31 mouse cellular contexts compared by ENCODE assay signal in genomic region chr5:32395101-32395892, GRCm38 (mm10).
DNase-seq lines count a peak whose midpoint lies in the region; ATAC-seq and TF ChIP-seq lines count a peak whose summit lies in the region.
"Had no signal": no experiment of that assay in that cellular context is flagged by ENCODE, and none has a peak within 500 bp of the region (broad histone marks: within the 10 kb centered on the region; RNA-seq: fewer than 3 reads in every experiment).

No protein-coding gene starts in this region.

- no peak overlapping the region for H3K9ac ChIP-seq in heart, postnatal 0 days (replicated peaks; ENCODE audit: low read depth, low read length)
- H3K9ac ChIP-seq: forebrain, embryonic 12.5 days; forebrain, postnatal 0 days; kidney, embryonic 15.5 days; limb, embryonic 15.5 days; liver, embryonic 14.5 days; lung, embryonic 14.5 days; midbrain, embryonic 12.5 days; neural tube, embryonic 12.5 days had no signal

- H3K4me1 ChIP-seq in heart, embryonic 10.5 days: peaks cover 37% of the 10 kb centered on the region
- H3K4me1 ChIP-seq in kidney, adult 2 months (ENCODE audit: control insufficient read depth, insufficient read depth, low read length): no peaks in the 10 kb centered on the region
- H3K4me1 ChIP-seq in heart, postnatal 0 days (ENCODE audit: control insufficient read depth, insufficient read depth): peaks cover 24% of the 10 kb centered on the region
- H3K4me1 ChIP-seq: forebrain, embryonic 12.5 days; megakaryocyte, embryonic 14.5 days; midbrain, embryonic 12.5 days; neural tube, embryonic 12.5 days had no signal

- no peaks in the 10 kb centered on the region for H3K27me3 ChIP-seq in heart, embryonic 10.5 days (ENCODE audit: insufficient read depth, poor library complexity, severe bottlenecking)
- H3K27me3 ChIP-seq in kidney, adult 2 months (replicated peaks; ENCODE audit: control insufficient read depth, insufficient read depth, low read length): no peaks in the 10 kb centered on the region
- no peaks in the 10 kb centered on the region for H3K27me3 ChIP-seq in heart, postnatal 0 days (ENCODE audit: control insufficient read depth, insufficient read depth, low read length)
- H3K27me3 ChIP-seq: forebrain, embryonic 12.5 days; kidney, embryonic 15.5 days; limb, embryonic 15.5 days; midbrain, embryonic 12.5 days; neural tube, embryonic 12.5 days had no signal

- H3K36me3 ChIP-seq in heart, embryonic 10.5 days: no peaks in the 10 kb centered on the region
- no peaks in the 10 kb centered on the region for H3K36me3 ChIP-seq in kidney, adult 2 months (ENCODE audit: control insufficient read depth, insufficient read depth, low read length)
- H3K36me3 ChIP-seq in heart, postnatal 0 days (replicated peaks; ENCODE audit: control insufficient read depth, insufficient read depth, low read length): no peaks in the 10 kb centered on the region
- H3K36me3 ChIP-seq: forebrain, embryonic 12.5 days; kidney, embryonic 15.5 days; limb, embryonic 10.5 days; limb, embryonic 15.5 days; midbrain, embryonic 12.5 days; neural tube, embryonic 12.5 days had no signal

- H3K27ac ChIP-seq in heart, embryonic 10.5 days: peak overlapping the region; percentile 17; the same call in 1 of the 2 replicates
- no peak overlapping the region for H3K27ac ChIP-seq in kidney, adult 2 months (ENCODE audit: insufficient read depth, low read depth, low read length)
- no peak overlapping the region; the same call in 1 of the 2 replicates for H3K27ac ChIP-seq in heart, postnatal 0 days (ENCODE audit: low read depth)
- H3K27ac ChIP-seq: forebrain, embryonic 12.5 days; kidney, embryonic 15.5 days; limb, embryonic 10.5 days; limb, embryonic 15.5 days; liver, embryonic 14.5 days; midbrain, embryonic 12.5 days; neural tube, embryonic 12.5 days had no signal

- no peak overlapping the region for H3K4me3 ChIP-seq in heart, embryonic 10.5 days
- H3K4me3 ChIP-seq in kidney, adult 2 months (ENCODE audit: insufficient read depth, low read depth, low read length): no peak overlapping the region
- H3K4me3 ChIP-seq in heart, postnatal 0 days (ENCODE audit: low read depth, low read length): no peak overlapping the region
- H3K4me3 ChIP-seq: erythroblast, embryonic 14.5 days; forebrain, embryonic 12.5 days; kidney, embryonic 15.5 days; limb, embryonic 10.5 days; limb, embryonic 15.5 days; megakaryocyte, embryonic 14.5 days; midbrain, embryonic 12.5 days; myocyte; neural tube, embryonic 12.5 days had no signal

- DNase-seq in heart, embryonic 10.5 days (ENCODE audit: low spot score): no peak
- DNase-seq in heart, adult 8-10 months (ENCODE audit: low spot score): no peak
- peak; percentile 23 for DNase-seq in kidney, adult 2 months
- DNase-seq in kidney, adult 11 months: no peak
- DNase-seq in fat pad, adult 2 months (ENCODE audit: extremely low read depth, low read depth, low spot score): peak; percentile 65
- no peak for DNase-seq in heart, postnatal 0 days (ENCODE audit: low spot score)
- DNase-seq in cerebellum, postnatal 36 days: no peak
- DNase-seq: adrenal gland, postnatal 25 days; B cell, adult 2 months; cerebellum, adult 18-20 months; cerebellum, postnatal 10 days; forebrain, postnatal 0 days; gastrocnemius, postnatal 10 days; lung, embryonic 14.5 days; lung, postnatal 4 days; right cerebral cortex, adult 18-20 months; spleen, adult 18-20 months; thymus, adult 18-20 months; thymus, postnatal 25 days had no signal

- ATAC-seq in heart, postnatal 0 days (ENCODE audit: insufficient read depth, low read depth): 0 out of 2 replicates have a peak, but pooled peaks have one; percentile 18
- ATAC-seq: forebrain, postnatal 0 days; hindbrain, embryonic 16.5 days; intestine, embryonic 16.5 days had no signal

- WGBS in heart, embryonic 10.5 days: 56% methylated on average over 9 of the region's 9 CpGs
- WGBS in kidney, adult 2 months: 60% methylated on average over 9 of the region's 9 CpGs
- 37% methylated on average over 9 of the region's 9 CpGs for WGBS in heart, postnatal 0 days

- TF ChIP-seq POLR2A in kidney, adult 2 months (IDR thresholded peaks at IDR 0.05; ENCODE audit: low read depth, low read length): no peak

- TF ChIP-seq EP300 in heart, postnatal 0 days (IDR thresholded peaks at IDR 0.05; ENCODE audit: low read depth): no peak

- H3K4me2 ChIP-seq in heart, postnatal 0 days (ENCODE audit: low read depth, low read length): no peak overlapping the region
- H3K4me2 ChIP-seq: forebrain, embryonic 12.5 days; kidney, embryonic 15.5 days; limb, embryonic 15.5 days; lung, embryonic 14.5 days; midbrain, embryonic 12.5 days; neural tube, embryonic 12.5 days had no signal

- TF ChIP-seq CTCF in kidney, adult 2 months (conservative IDR thresholded peaks at IDR 0.05; ENCODE audit: insufficient read depth, insufficient read length, low read depth, low read length): no peak
- no peak for TF ChIP-seq CTCF in heart, postnatal 0 days (IDR thresholded peaks at IDR 0.05; ENCODE audit: low read depth)

- H3K9me3 ChIP-seq in heart, embryonic 10.5 days: no peaks in the 10 kb centered on the region
- no peaks in the 10 kb centered on the region for H3K9me3 ChIP-seq in heart, postnatal 0 days (replicated peaks; ENCODE audit: control insufficient read depth, low read length)
- H3K9me3 ChIP-seq: forebrain, embryonic 12.5 days; kidney, embryonic 15.5 days; limb, embryonic 10.5 days; limb, embryonic 15.5 days; midbrain, embryonic 12.5 days; neural tube, embryonic 12.5 days had no signal

Comparison
In these comparisons a context has a peak if more than half of its experiments do, and no peak if none do; other contexts are left out.
1. DNase-seq: peak in kidney, adult 2 months (single experiment) and fat pad, adult 2 months (single experiment); none in heart, embryonic 10.5 days (single experiment), heart, adult 8-10 months (single experiment), kidney, adult 11 months (single experiment), heart, postnatal 0 days (single experiment) and cerebellum, postnatal 36 days (0 of 2).